Mouse (Mus musculus) brain, adult 2 months (tissue): Measurements from ENCODE around the gene Col6a5.

Experiments used
- DNase-seq: peaks from one replicate; pipeline ENCODE4 v3.0.0; 2011; ENCODE audit warnings: low read depth, low spot score

Gene Col6a5

GRCm38 (mm10) chr9:105827791-105828385 is 132.6 kb downstream of the Col6a5 start, which contains the start of gene Col6a6:
Gene Col6a6 (minus strand): TSS chr9:105828160.
- no peak for DNase-seq

DNA sequence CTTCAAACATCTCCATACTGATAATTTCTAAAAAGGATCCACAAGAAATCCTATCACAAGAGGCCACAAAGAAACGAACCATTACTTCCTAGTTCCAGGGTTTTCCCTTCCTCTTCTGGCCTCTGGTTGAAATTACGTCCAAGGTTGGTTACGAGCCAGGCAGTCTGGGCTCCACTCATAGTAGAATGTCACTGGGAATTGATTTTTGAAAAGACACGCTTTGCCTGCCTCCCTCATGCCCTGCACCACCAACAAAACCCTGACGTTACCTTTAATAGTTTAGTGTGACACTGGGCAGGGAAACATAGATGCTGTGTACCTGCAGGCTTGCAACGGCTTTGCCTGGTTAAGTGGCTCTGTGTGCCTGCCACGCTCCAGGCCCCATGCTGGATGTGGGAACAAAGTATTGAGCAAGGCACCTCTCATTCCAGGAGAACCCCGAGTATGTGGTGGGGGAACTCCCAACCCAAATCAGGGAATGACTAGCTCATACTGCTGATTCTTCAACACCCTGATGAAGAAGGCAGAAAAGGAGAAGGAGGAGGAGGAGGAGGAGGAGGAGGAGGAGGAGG is 133.3 kb downstream of the Col6a5 start:
- DNase-seq = no peak

GRCm38 (mm10) chr9:105820711-105821110 is 139.7 kb downstream of the Col6a5 start:
- no peak for DNase-seq

- DNase-seq = no peak
Observed at GRCm38 (mm10) chr9:105819155-105819709, 141.2 kb downstream of the Col6a5 start.

GRCm38 (mm10) chr9:105814436-105814835 is 146.0 kb downstream of the Col6a5 start:
- no peak for DNase-seq

GRCm38 (mm10) chr9:105811458-105811857 is 149.0 kb downstream of the Col6a5 start:
- no peak for DNase-seq

- peak; percentile 12 for DNase-seq
Observed at GRCm38 (mm10) chr9:105808920-105809505, 151.4 kb downstream of the Col6a5 start.
